Mouse (Mus musculus) heart, postnatal 0 days (tissue): ENCODE data around the gene Mfsd5. TPM values are rescaled to one million over a fixed set of nuclear protein-coding genes. Genes with fewer than 3 reads are reported as not detected.

Experiments used
- ATAC-seq: fragments of 200-750 bp; cut with Nextera tagmentation; 2 replicates; pipeline ENCODE4 v1.8.0; 2017; ENCODE audit warnings: low read depth, moderate number of reproducible peaks, moderate library complexity; ENCODE audit not compliant: insufficient read depth
- DNase-seq: peaks from one replicate; pipeline ENCODE4 v3.0.0-alpha.2; 2016; ENCODE audit warnings: low spot score
- H3K27ac ChIP-seq: fragments of 300-500 bp; sonication (generic); 2 replicates; pipeline ENCODE4 v1.5.1; 2014; ENCODE audit warnings: low read depth, mild to moderate bottlenecking
- H3K27me3 ChIP-seq: fragments of 300-500 bp; sonication (generic); 2 replicates; pipeline ENCODE4 v1.6.1; 2014; ENCODE audit warnings: low read length, mixed read lengths; ENCODE audit not compliant: control insufficient read depth, insufficient read depth
- H3K36me3 ChIP-seq: fragments of 300-500 bp; sonication (generic); replicated peaks from 2 replicates; pipeline ENCODE4 v1.6.1; 2014; ENCODE audit warnings: low read length, mixed read lengths; ENCODE audit not compliant: control insufficient read depth, insufficient read depth
- H3K4me1 ChIP-seq: fragments of 300-500 bp; sonication (generic); 2 replicates; pipeline ENCODE4 v1.6.1; 2014; ENCODE audit warnings: antibody characterized with exemption; ENCODE audit not compliant: control insufficient read depth, insufficient read depth
- H3K4me2 ChIP-seq: fragments of 300-500 bp; sonication (generic); 2 replicates; pipeline ENCODE4 v1.6.1; 2014; ENCODE audit warnings: low read depth, mild to moderate bottlenecking, low read length, moderate library complexity
- H3K4me3 ChIP-seq: fragments of 300-500 bp; sonication (generic); 2 replicates; pipeline ENCODE4 v1.5.1; 2014; ENCODE audit warnings: low read depth, low read length
- H3K9ac ChIP-seq: fragments of 300-500 bp; sonication (generic); replicated peaks from 2 replicates; pipeline ENCODE4 v1.6.1; 2014; ENCODE audit warnings: low read depth, low read length, mixed read lengths
- H3K9me3 ChIP-seq: fragments of 300-500 bp; sonication (generic); replicated peaks from 2 replicates; pipeline ENCODE4 v1.6.1; 2016; ENCODE audit warnings: low read length; ENCODE audit not compliant: control insufficient read depth
- CTCF ChIP-seq: IDR thresholded peaks from 2 replicates; pipeline ENCODE4 v1.5.1; 2016; ENCODE audit warnings: antibody characterized with exemption, control low read depth, low read depth
- EP300 ChIP-seq: IDR thresholded peaks from 2 replicates; pipeline ENCODE4 v1.6.1; 2016; ENCODE audit warnings: antibody characterized with exemption, low read depth
- WGBS: fragments of 180-500 bp; shearing (Covaris S2); extraction: QIAGEN DNeasy Blood & Tissue Kit; methylation state at CpG from one replicate; pipeline ENCODE4 v1.1.7; 2014; 5-methylcytosine and 5-hydroxymethylcytosine counted together
- polyA plus RNA-seq: library from polyadenylated mRNA; unstranded; fragments of >200 nt; fragmentation: Nextera tagmentation; extraction: Ambion mirVana; gene quantifications from 2 replicates; pipeline ENCODE4 v1.2.1, GENCODE M21; 2015
- total RNA-seq: library from RNA; depleted of rRNA; stranded (reverse); fragments of >200 nt; gene quantifications from 2 replicates; pipeline ENCODE4 v1.2.3, GENCODE M21; 2014; ENCODE audit warnings: low replicate concordance

Mfsd5 gene
- total and polyA plus RNA-seq, 2 experiments from 2014 or later = 34.1 to 35.6 TPM

- ATAC-seq (peak; percentile 99), DNase-seq (peak; percentile 91)
- Histone ChIP-seq H3K36me3 (peaks cover 21% of the 10 kb centered on the region), H3K9ac (peak within 1 kb of the TSS; percentile 65), H3K4me3 (peak within 1 kb of the TSS; percentile 73), H3K27ac (no peak within 1 kb of the TSS), H3K4me1 (peaks cover 8% of the 10 kb centered on the region), H3K27me3 (no peaks in the 10 kb centered on the region), H3K9me3 (no peaks in the 10 kb centered on the region), H3K4me2 (peak within 1 kb of the TSS; percentile 100)
- TF ChIP-seq CTCF (no peak), EP300 (no peak)
- WGBS = 5% methylated on average over 25 of the region's 25 CpGs
Observed at GRCm38 (mm10) chr15:102295633-102296367, 16.5 kb downstream of the Mfsd5 start, which contains the start of gene Espl1. Espl1 (plus strand) TSS chr15:102296266.

- ATAC-seq = no peak
- H3K9me3 ChIP-seq = no peaks in the 10 kb centered on the region
- 5% methylated on average over 18 of the region's 24 CpGs for WGBS
Observed at GRCm38 (mm10) chr15:102296368-102297006, 17.2 kb downstream of the Mfsd5 start.

GRCm38 (mm10) chr15:102302542-102302941 is 23.3 kb downstream of the Mfsd5 start:
- WGBS = 26% methylated on average over 6 of the region's 6 CpGs
- Histone ChIP-seq H3K4me1 (no peaks in the 10 kb centered on the region), H3K27me3 (no peaks in the 10 kb centered on the region), H3K4me2 (no peak overlapping the region), H3K9me3 (no peaks in the 10 kb centered on the region), H3K36me3 (peaks cover 52% of the 10 kb centered on the region), H3K4me3 (no peak overlapping the region), H3K27ac (peak overlapping the region; percentile 43; the same call in 1 of the 2 replicates), H3K9ac (no peak overlapping the region)
- DNase-seq = peak; percentile 88
- 0 out of 2 replicates have a peak, but pooled peaks have one; percentile 1 for TF ChIP-seq CTCF
- TF ChIP-seq EP300 = no peak
- ATAC-seq = peak; percentile 93

More at GRCm38 (mm10) chr15:102296368-102297006, 17.2 kb downstream of the Mfsd5 start:
- H3K4me2 ChIP-seq = peak overlapping the region; percentile 100
- peaks cover 8% of the 10 kb centered on the region for H3K4me1 ChIP-seq
- DNase-seq = no peak
- H3K4me3 ChIP-seq = peak overlapping the region; percentile 73
- no peak overlapping the region for H3K27ac ChIP-seq
- H3K27me3 ChIP-seq = no peaks in the 10 kb centered on the region
- no peak for TF ChIP-seq EP300
- TF ChIP-seq CTCF = no peak
- H3K36me3 ChIP-seq = peaks cover 22% of the 10 kb centered on the region
- peak overlapping the region; percentile 65 for H3K9ac ChIP-seq

GRCm38 (mm10) chr15:102308717-102309116 is 29.5 kb downstream of the Mfsd5 start:
- H3K4me1 ChIP-seq = no peaks in the 10 kb centered on the region
- H3K9me3 ChIP-seq = no peaks in the 10 kb centered on the region
- DNase-seq (no peak), ATAC-seq (no peak)
- H3K9ac ChIP-seq = no peak overlapping the region
- no peak for TF ChIP-seq EP300
- no peak for TF ChIP-seq CTCF
- no peak overlapping the region for H3K27ac ChIP-seq
- H3K4me3 ChIP-seq = no peak overlapping the region
- peaks cover 64% of the 10 kb centered on the region for H3K36me3 ChIP-seq
- WGBS = 84% methylated on average over 9 of the region's 9 CpGs
- no peak overlapping the region for H3K4me2 ChIP-seq
- H3K27me3 ChIP-seq = no peaks in the 10 kb centered on the region

GRCm38 (mm10) chr15:102310074-102310845 is 31.0 kb downstream of the Mfsd5 start:
- Histone ChIP-seq H3K27ac (no peak overlapping the region), H3K36me3 (peaks cover 64% of the 10 kb centered on the region), H3K9me3 (no peaks in the 10 kb centered on the region), H3K4me1 (no peaks in the 10 kb centered on the region), H3K4me2 (no peak overlapping the region), H3K9ac (no peak overlapping the region), H3K4me3 (no peak overlapping the region), H3K27me3 (no peaks in the 10 kb centered on the region)
- peak; percentile 23 for DNase-seq
- 62% methylated on average over 10 of the region's 10 CpGs for WGBS
- peak; percentile 39; the same call in 1 of the 2 replicates for ATAC-seq
- no peak for TF ChIP-seq EP300
- TF ChIP-seq CTCF = no peak
